Mouse (Mus musculus) cerebellum, adult 2 months (tissue): Measurements from ENCODE around the gene Fan1.

Experiments used
- CTCF ChIP-seq: fragments of 200-500 bp; IDR thresholded peaks from 2 replicates; pipeline ENCODE4 v1.5.1; 2011; ENCODE audit warnings: low read depth, mild to moderate bottlenecking, control low read depth, low read length, moderate library complexity, borderline replicate concordance; ENCODE audit not compliant: insufficient read depth
- POLR2A ChIP-seq: fragments of 200-500 bp; IDR thresholded peaks from 2 replicates; pipeline ENCODE4 v1.6.1; 2011; ENCODE audit warnings: low read length, control low read depth, borderline replicate concordance; ENCODE audit not compliant: insufficient read depth

DNA sequence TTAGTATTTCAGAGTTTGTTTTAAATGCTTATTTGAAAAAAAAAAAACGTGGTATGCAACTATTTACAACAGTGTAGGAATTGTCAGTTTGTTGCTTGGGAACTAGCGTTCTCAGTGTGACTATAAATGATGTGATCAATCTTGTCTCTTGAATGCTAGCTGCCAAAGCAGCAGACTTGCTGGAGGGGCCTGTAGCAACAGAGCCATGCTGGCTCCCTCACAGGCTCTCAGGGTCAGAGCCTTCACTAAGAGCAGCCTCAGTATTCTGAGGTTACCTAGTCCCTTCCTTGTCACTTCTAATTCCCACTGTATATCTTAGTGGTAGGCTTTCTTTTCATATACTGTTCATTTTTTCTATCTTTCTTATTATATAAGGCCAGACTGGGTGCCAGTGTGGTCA, 63.1 kb downstream of the Fan1 start:
- TF ChIP-seq CTCF (no peak), POLR2A (no peak)
